Mouse (Mus musculus): ENCODE measurements around the gene Rnase2b.

GRCm38 (mm10) chr14:51140342-51140741 is 21.7 kb upstream of the Rnase2b start:
- TF ChIP-seq CTCF (IDR thresholded peaks at IDR 0.05; ENCODE audit: extremely low read depth, insufficient read depth, insufficient read length, insufficient replicate concordance): no peak
- no peak for TF ChIP-seq POLR2A (IDR thresholded peaks at IDR 0.05; ENCODE audit: low read depth, low read length)
